In the genomic region with DNA sequence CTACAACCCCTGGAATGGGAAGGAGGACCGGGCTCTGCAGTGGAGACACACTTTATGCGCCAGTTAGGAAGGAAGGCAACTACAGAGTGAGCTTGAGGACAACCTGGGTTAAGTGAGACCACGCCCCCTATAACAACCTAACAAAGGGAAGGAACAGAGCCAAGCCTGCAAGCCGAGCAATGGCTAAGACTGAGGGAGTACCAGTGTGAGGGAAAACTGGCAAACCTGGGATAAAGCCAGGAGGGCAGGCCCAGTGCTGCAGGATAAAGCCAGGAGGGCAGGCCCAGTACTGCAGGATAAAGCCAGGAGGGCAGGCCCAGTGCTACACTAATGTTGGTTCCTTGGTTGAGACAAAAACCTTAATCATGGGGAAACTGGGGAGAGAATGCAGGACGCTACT, we compare ENCODE assay signal across 14 mouse cellular contexts. TPM values are rescaled to one million over a fixed set of nuclear protein-coding genes. Genes with fewer than 3 reads are reported as not detected.
DNase-seq lines count a peak whose midpoint lies in the region; ATAC-seq and TF ChIP-seq lines count a peak whose summit lies in the region.
"Had no signal": no experiment of that assay in that cellular context is flagged by ENCODE, and none has a peak within 500 bp of the region (broad histone marks: within the 10 kb centered on the region; RNA-seq: fewer than 3 reads in every experiment).

No protein-coding gene starts in this region.

- H3K4me1 ChIP-seq in heart, adult 2 months (ENCODE audit: control insufficient read depth, insufficient read depth, low read length) = peaks cover 3% of the 10 kb centered on the region
- H3K4me1 ChIP-seq in heart, embryonic 11.5 days (ENCODE audit: control insufficient read depth, insufficient read depth, low read length) = peaks cover 8% of the 10 kb centered on the region; the same call in 1 of the 2 replicates
- H3K4me1 ChIP-seq in lung, embryonic 14.5 days (ENCODE audit: insufficient read depth) = no peaks in the 10 kb centered on the region
- H3K4me1 ChIP-seq: liver, embryonic 15.5 days; stomach, embryonic 15.5 days had no signal

- DNase-seq in heart, adult 2 months = no peak
- no peak for DNase-seq in lung, embryonic 14.5 days
- DNase-seq in lung, postnatal 14 days = no peak
- peak; percentile 50 for DNase-seq in R1 (ENCODE audit: low read depth, low spot score)
- peak; percentile 28 for DNase-seq in heart, postnatal 4 days
- DNase-seq in kidney, postnatal 10 days = no peak
- DNase-seq in gastrocnemius, postnatal 10 days = no peak
- DNase-seq: embryo, embryonic 11 days had no signal

- H3K4me3 ChIP-seq in heart, adult 2 months = no peak overlapping the region
- H3K4me3 ChIP-seq in heart, embryonic 11.5 days (ENCODE audit: low read depth, low read length) = no peak overlapping the region
- no peak overlapping the region for H3K4me3 ChIP-seq in lung, embryonic 14.5 days (ENCODE audit: low read depth, low read length)
- H3K4me3 ChIP-seq: liver, embryonic 15.5 days; neural tube, embryonic 13.5 days; stomach, embryonic 15.5 days had no signal

- H3K79me2 ChIP-seq in heart, adult 2 months (replicated peaks; ENCODE audit: control insufficient read depth, insufficient read depth, low read length) = no peaks in the 10 kb centered on the region; the same call in 1 of the 2 replicates

- TF ChIP-seq EP300 in heart, adult 2 months (IDR thresholded peaks at IDR 0.05; ENCODE audit: insufficient read depth, low read depth, low read length) = no peak

- peaks cover 7% of the 10 kb centered on the region; the same call in 1 of the 2 replicates for H3K36me3 ChIP-seq in heart, adult 2 months (ENCODE audit: control insufficient read depth, insufficient read depth, low read length)
- peaks cover 21% of the 10 kb centered on the region for H3K36me3 ChIP-seq in heart, embryonic 11.5 days (ENCODE audit: control insufficient read depth, insufficient read depth, low read length)
- H3K36me3 ChIP-seq in lung, embryonic 14.5 days (ENCODE audit: insufficient read depth) = peaks cover 69% of the 10 kb centered on the region

- ATAC-seq in heart, embryonic 11.5 days (replicated peaks; ENCODE audit: insufficient number of reproducible peaks, low FRiP score, low TSS enrichment) = no peak
- 0 out of 2 replicates have a peak, but pooled peaks have one; percentile 28 for ATAC-seq in lung, embryonic 14.5 days (ENCODE audit: insufficient read depth)

- no peaks in the 10 kb centered on the region for H3K9me3 ChIP-seq in heart, embryonic 11.5 days (replicated peaks; ENCODE audit: control insufficient read depth, low read length)
- no peaks in the 10 kb centered on the region for H3K9me3 ChIP-seq in lung, embryonic 14.5 days (ENCODE audit: low read depth, low read length)
- H3K9me3 ChIP-seq: liver, embryonic 15.5 days; neural tube, embryonic 13.5 days; stomach, embryonic 15.5 days had no signal

- no peak for TF ChIP-seq POLR2A in heart, adult 2 months (IDR thresholded peaks at IDR 0.05; ENCODE audit: insufficient read depth, low read depth, low read length)

- H3K27me3 ChIP-seq in heart, adult 2 months (ENCODE audit: control insufficient read depth, insufficient read depth, low read length) = no peaks in the 10 kb centered on the region
- no peaks in the 10 kb centered on the region for H3K27me3 ChIP-seq in heart, embryonic 11.5 days (ENCODE audit: control insufficient read depth, insufficient read depth, low read length)
- H3K27me3 ChIP-seq in lung, embryonic 14.5 days (ENCODE audit: insufficient read depth, low read length) = no peaks in the 10 kb centered on the region
- H3K27me3 ChIP-seq: liver, embryonic 15.5 days; neural tube, embryonic 13.5 days; stomach, embryonic 15.5 days had no signal

- intact Hi-C loops in heart, adult 2 months (cut with DNase I) = no loop called here

- 50% methylated on average over 5 of the region's 5 CpGs for WGBS in heart, adult 2 months
- 77% methylated on average over 5 of the region's 5 CpGs for whole genome bisulfite sequencing in heart, embryonic 11.5 days (ENCODE audit: insufficient replicate concordance)
- 79% methylated on average over 5 of the region's 5 CpGs for WGBS in lung, embryonic 14.5 days

- no peak overlapping the region for H3K27ac ChIP-seq in heart, adult 2 months
- no peak overlapping the region for H3K27ac ChIP-seq in heart, embryonic 11.5 days (ENCODE audit: low read depth, low read length)
- no peak overlapping the region for H3K27ac ChIP-seq in lung, embryonic 14.5 days (ENCODE audit: low read depth)
- H3K27ac ChIP-seq: kidney, postnatal 0 days; liver, embryonic 15.5 days; neural tube, embryonic 13.5 days; stomach, embryonic 15.5 days had no signal

- no peak overlapping the region for H3K9ac ChIP-seq in heart, adult 2 months (ENCODE audit: low read depth, low read length)
- H3K9ac ChIP-seq in heart, embryonic 11.5 days (ENCODE audit: low read depth, low read length) = no peak overlapping the region
- no peak overlapping the region for H3K9ac ChIP-seq in lung, embryonic 14.5 days
- H3K9ac ChIP-seq: liver, embryonic 15.5 days; neural tube, embryonic 13.5 days; stomach, embryonic 15.5 days had no signal

- no peak overlapping the region for H3K4me2 ChIP-seq in heart, embryonic 11.5 days
- no peak overlapping the region for H3K4me2 ChIP-seq in lung, embryonic 14.5 days
- H3K4me2 ChIP-seq: liver, embryonic 15.5 days; midbrain, embryonic 11.5 days; neural tube, embryonic 13.5 days; stomach, embryonic 15.5 days had no signal

- TF ChIP-seq CTCF in heart, adult 2 months (IDR thresholded peaks at IDR 0.05) = peak; percentile 33
- TF ChIP-seq CTCF in lung, embryonic 14.5 days (IDR thresholded peaks at IDR 0.05; ENCODE audit: low read depth) = no peak

RNA-seq across cellular contexts. Expression of gene Dicer1, which starts 32.8 kb away (rescaled TPM):
- total RNA-seq in heart, adult 2 months (2021) = 10 to 100 TPM; 19.6 to 24.3 TPM
- 6.9 and 11.2 TPM in 2 replicates for polyA plus RNA-seq in heart, adult 2 months (2012; rRNA removed)
- 15.3 and 28.8 TPM in 2 replicates for polyA plus RNA-seq in heart, embryonic 11.5 days (2014; fragmentation: Nextera tagmentation; extraction: Ambion mirVana)
- 21.7 and 23.4 TPM in 2 replicates for polyA plus RNA-seq in lung, embryonic 14.5 days (2014; fragmentation: Nextera tagmentation; extraction: Ambion mirVana)
- 10 to 100 TPM; 55.3 to 60.0 TPM for total RNA-seq in heart, postnatal 4 days (2021)
- total RNA-seq in gastrocnemius, postnatal 10 days (2021) = 10 to 100 TPM; 36.7 to 40.4 TPM

Comparison
In these comparisons a context has a peak if more than half of its experiments do, and no peak if none do; other contexts are left out.
1. DNase-seq: peak in R1 (single experiment) and heart, postnatal 4 days (single experiment); none in heart, adult 2 months (0 of 2), lung, embryonic 14.5 days (single experiment), lung, postnatal 14 days (single experiment), kidney, postnatal 10 days (single experiment) and gastrocnemius, postnatal 10 days (single experiment).